Mouse (Mus musculus): Measurements from ENCODE around the gene Plekhh3. TPM values are rescaled to one million over a fixed set of nuclear protein-coding genes. Genes with fewer than 3 reads are reported as not detected.

The Plekhh3 gene
- total and polyA plus RNA-seq, 2 experiments from 2014 or later: 5.3 to 10.2 TPM

DNA sequence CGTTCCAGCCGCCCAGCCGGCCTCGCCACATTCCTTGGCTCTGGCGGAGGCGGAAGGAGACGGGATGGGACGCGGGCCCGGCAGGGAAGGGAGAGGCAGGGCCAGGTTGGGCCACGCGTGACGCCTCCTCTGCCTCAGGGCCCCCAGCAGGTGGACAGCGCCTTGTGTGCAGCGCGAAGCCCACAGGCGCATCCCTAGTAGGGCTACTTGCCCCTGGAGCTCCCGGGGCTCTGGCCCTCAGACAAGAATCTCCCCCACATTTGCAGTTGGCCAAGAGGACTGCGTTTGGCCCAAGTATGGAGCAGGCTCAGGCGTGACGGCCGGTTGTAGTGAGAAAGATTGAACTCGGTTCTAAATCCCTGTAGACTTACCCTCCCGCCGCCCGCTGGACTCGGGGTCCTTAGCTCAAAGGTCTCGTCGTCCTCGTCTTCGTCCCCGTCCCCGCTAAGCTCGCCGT is 769 bp downstream of the Plekhh3 start, which contains the start of gene Cntnap1:
Cntnap1 (plus strand) TSS at position 170 of the 457 bp plus-strand sequence.
- H3K27ac ChIP-seq (ENCODE audit: low read depth, low read length): peak within 1 kb of the TSS; percentile 64; the same call in 1 of the 2 replicates
- peak within 1 kb of the TSS; percentile 61 for H3K4me2 ChIP-seq (ENCODE audit: low read depth)
- H3K9me3 ChIP-seq (ENCODE audit: low read length): no peaks in the 10 kb centered on the region
- H3K36me3 ChIP-seq (ENCODE audit: insufficient read depth): peaks cover 9% of the 10 kb centered on the region
- DNase-seq (no peak), ATAC-seq (no peak)
- no peak for TF ChIP-seq CTCF (IDR thresholded peaks at IDR 0.05; ENCODE audit: low read depth)
- peaks cover 18% of the 10 kb centered on the region for H3K4me1 ChIP-seq (ENCODE audit: insufficient read depth)
- H3K4me3 ChIP-seq (ENCODE audit: low read depth, low read length): peak within 1 kb of the TSS; percentile 71
- peaks cover 52% of the 10 kb centered on the region for H3K27me3 ChIP-seq (ENCODE audit: insufficient read depth, low read length)
- H3K9ac ChIP-seq: peak within 1 kb of the TSS; percentile 63
- under 1% methylated on average over 35 of the region's 35 CpGs for WGBS

DNA sequence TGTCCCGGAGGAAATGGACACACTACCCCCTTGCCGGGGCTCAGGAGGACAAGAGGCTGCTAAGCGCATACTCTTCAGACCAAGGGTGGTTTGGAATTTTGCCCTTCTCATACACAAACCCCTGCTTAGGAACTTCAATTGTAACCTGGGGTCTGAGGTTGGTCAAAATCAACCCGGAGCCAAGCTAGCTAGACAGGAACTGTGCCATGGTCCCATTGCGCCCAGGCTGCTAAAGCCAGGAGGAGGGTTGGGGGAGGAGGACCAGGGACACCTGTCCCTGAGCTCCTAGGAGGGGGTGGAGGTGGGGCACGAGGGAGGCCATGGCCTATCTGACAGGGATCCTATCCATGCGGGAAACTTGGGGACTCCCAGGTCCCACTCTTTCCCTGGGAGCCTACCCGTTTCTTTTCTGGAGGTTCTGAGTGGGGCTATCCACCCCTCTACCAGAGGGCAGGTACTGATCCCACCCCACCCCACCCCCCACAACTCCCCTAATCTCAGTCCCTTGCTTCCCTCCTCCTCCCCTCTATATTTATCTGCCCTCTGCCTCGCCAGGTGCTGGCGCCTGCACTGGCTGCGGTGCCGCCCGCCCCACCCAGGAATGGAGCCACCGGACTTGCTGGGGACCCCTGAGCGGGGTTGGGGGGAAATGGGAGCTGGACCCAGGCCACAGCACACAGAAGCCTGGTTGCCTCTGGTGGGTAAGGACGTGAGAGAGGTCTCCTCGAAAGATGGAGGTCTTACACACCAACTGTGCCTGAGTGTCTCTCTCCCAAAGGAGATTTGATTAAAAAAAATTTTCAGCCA is 1.6 kb downstream of the Plekhh3 start:
- WGBS: 18% methylated on average over 17 of the region's 17 CpGs
- Histone ChIP-seq H3K4me3 (ENCODE audit: low read depth, low read length) (peak overlapping the region; percentile 71), H3K36me3 (ENCODE audit: insufficient read depth) (peaks cover 13% of the 10 kb centered on the region), H3K9ac (peak overlapping the region; percentile 63; the same call in 1 of the 2 replicates), H3K27ac (ENCODE audit: low read depth, low read length) (no peak overlapping the region), H3K27me3 (ENCODE audit: insufficient read depth, low read length) (peaks cover 52% of the 10 kb centered on the region), H3K4me2 (ENCODE audit: low read depth) (peak overlapping the region; percentile 61), H3K4me1 (ENCODE audit: insufficient read depth) (peaks cover 15% of the 10 kb centered on the region), H3K9me3 (ENCODE audit: low read length) (no peaks in the 10 kb centered on the region)
- ATAC-seq: no peak
- no peak for TF ChIP-seq CTCF (IDR thresholded peaks at IDR 0.05; ENCODE audit: low read depth)
- DNase-seq: no peak

DNA sequence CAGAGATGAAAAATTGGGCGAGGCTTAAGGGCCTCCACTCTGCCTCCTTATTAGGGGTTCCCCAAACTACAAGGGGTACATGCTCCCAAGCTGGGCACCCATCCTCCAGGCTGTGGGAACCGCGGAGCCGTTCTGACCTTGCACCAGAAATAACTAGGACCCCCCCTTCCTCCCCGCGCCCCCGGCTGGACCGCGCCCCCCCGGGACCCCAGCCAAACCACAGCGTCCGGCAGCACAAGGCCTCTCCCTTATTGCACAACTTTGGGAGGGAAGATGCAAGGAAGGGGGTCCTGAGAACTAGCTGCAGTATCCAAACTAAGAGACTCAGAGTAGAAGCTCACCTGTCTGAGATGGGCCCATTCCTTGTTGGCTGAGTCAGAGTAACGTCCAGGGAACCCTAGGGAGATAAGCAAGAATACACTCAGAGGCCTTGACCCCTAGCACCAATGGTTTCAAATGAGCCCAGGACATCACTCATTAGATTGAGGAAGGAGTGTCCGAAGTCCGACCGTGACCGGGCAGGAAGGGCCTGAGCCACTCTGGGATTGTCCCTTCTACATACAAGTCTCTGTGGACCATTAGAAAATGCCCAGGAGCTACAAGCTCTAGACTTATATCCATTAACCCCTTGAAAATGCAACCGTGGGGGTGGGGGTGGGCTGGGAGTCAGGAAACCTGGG is 2.7 kb downstream of the Plekhh3 start:
- TF ChIP-seq CTCF (IDR thresholded peaks at IDR 0.05; ENCODE audit: low read depth): no peak
- no peak overlapping the region for H3K4me2 ChIP-seq (ENCODE audit: low read depth)
- H3K9me3 ChIP-seq (ENCODE audit: low read length): no peaks in the 10 kb centered on the region
- no peak for ATAC-seq
- peaks cover 5% of the 10 kb centered on the region for H3K4me1 ChIP-seq (ENCODE audit: insufficient read depth)
- H3K27me3 ChIP-seq (ENCODE audit: insufficient read depth, low read length): peaks cover 56% of the 10 kb centered on the region
- H3K36me3 ChIP-seq (ENCODE audit: insufficient read depth): peaks cover 13% of the 10 kb centered on the region
- no peak overlapping the region for H3K27ac ChIP-seq (ENCODE audit: low read depth, low read length)
- DNase-seq: no peak
- no peak overlapping the region for H3K9ac ChIP-seq
- 71% methylated on average over 18 of the region's 18 CpGs for WGBS
- no peak overlapping the region for H3K4me3 ChIP-seq (ENCODE audit: low read depth, low read length)

DNA sequence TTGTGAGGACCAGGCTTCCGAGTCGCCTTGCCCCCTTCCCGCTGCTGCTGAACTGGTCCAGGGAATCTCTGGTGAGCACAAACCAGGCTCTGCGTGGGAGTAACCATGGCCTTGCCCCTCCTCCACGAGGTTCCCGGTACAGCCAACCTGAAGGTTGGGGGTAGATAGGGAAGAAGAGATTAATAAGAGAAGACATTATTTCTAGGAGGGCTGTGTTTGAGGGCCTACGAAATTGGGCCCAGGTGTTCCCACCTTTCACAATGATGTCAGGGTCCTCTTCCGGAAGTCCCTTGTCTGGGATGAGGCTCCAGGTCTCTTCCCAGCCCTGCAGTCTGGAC is 3.2 kb downstream of the Plekhh3 start:
- Histone ChIP-seq H3K9ac (no peak overlapping the region), H3K4me3 (ENCODE audit: low read depth, low read length) (no peak overlapping the region), H3K36me3 (ENCODE audit: insufficient read depth) (peaks cover 13% of the 10 kb centered on the region), H3K27ac (ENCODE audit: low read depth, low read length) (no peak overlapping the region), H3K4me1 (ENCODE audit: insufficient read depth) (peaks cover under 1% of the 10 kb centered on the region), H3K9me3 (ENCODE audit: low read length) (no peaks in the 10 kb centered on the region), H3K4me2 (ENCODE audit: low read depth) (no peak overlapping the region), H3K27me3 (ENCODE audit: insufficient read depth, low read length) (peaks cover 55% of the 10 kb centered on the region)
- DNase-seq: no peak
- WGBS: 60% methylated on average over 8 of the region's 8 CpGs
- no peak for TF ChIP-seq CTCF (IDR thresholded peaks at IDR 0.05; ENCODE audit: low read depth)
- no peak for ATAC-seq

DNA sequence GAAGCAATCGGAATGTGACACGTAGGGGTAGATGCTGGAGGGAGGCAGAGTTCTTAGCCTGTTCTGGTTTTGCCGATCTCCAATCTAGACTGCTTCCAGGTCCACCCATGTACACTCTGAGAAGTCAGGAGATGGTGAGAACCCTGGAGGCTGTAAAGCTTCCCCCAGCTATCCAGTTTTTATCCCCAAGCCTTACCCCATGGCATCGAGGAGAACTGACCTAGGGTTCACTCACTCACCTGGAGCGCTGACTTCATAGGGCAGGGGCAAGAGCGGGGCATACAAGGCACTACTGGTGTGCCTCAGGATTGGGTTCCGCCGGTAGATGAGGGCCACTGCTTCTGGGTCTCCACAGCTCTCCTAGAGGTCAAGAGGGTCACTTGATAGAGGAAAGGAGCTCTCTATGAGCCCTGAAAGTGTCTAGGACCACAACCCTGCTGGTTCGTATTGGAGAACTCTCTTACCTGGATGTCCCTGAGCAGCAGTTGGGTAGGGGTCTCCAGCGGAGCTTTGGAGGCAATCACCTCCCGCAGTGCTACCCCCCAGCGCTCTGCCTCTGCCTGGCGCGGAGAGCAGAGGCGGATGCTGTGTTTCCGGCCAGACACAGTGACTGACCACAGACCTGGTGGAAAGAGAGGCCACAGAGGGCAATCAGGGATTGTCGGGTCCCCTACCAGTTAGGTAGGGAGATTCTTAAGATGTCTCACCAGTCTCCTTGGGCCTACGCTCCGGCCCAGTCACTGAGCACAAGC is 3.8 kb downstream of the Plekhh3 start:
- Histone ChIP-seq H3K27ac (ENCODE audit: low read depth, low read length) (no peak overlapping the region), H3K4me3 (ENCODE audit: low read depth, low read length) (no peak overlapping the region), H3K9me3 (ENCODE audit: low read length) (no peaks in the 10 kb centered on the region), H3K4me1 (ENCODE audit: insufficient read depth) (no peaks in the 10 kb centered on the region; the same call in none of the 2 replicates), H3K4me2 (ENCODE audit: low read depth) (no peak overlapping the region), H3K27me3 (ENCODE audit: insufficient read depth, low read length) (peaks cover 55% of the 10 kb centered on the region), H3K36me3 (ENCODE audit: insufficient read depth) (peaks cover 13% of the 10 kb centered on the region), H3K9ac (no peak overlapping the region)
- ATAC-seq (no peak), DNase-seq (no peak)
- no peak for TF ChIP-seq CTCF (IDR thresholded peaks at IDR 0.05; ENCODE audit: low read depth)
- WGBS: 61% methylated on average over 19 of the region's 19 CpGs

DNA sequence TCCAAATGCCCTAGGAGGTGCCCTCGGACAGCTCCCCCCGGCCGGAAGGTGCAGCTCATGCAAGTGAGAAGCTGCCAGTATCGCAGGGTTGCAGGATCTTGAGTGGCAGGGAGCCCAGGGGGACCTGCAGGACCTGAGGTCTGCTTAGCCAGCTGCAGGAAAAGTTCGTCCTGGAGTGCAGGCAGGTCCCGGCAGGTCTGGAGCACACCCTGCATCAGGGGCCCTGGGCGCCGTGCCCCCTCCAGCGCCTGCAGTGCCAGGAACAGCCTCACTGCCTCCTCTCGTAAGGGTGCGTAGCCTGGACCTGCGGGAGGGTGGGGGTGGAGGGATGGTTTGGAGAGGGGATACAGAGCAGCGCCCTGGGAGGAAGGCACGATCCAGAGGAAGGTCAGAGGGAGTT is 4.8 kb downstream of the Plekhh3 start:
- Histone ChIP-seq H3K4me2 (ENCODE audit: low read depth) (no peak overlapping the region), H3K9me3 (ENCODE audit: low read length) (no peaks in the 10 kb centered on the region), H3K36me3 (ENCODE audit: insufficient read depth) (peaks cover 15% of the 10 kb centered on the region), H3K4me3 (ENCODE audit: low read depth, low read length) (no peak overlapping the region), H3K4me1 (ENCODE audit: insufficient read depth) (no peaks in the 10 kb centered on the region; the same call in 1 of the 2 replicates), H3K9ac (no peak overlapping the region), H3K27ac (ENCODE audit: low read depth, low read length) (no peak overlapping the region), H3K27me3 (ENCODE audit: insufficient read depth, low read length) (peaks cover 55% of the 10 kb centered on the region)
- DNase-seq (no peak), ATAC-seq (no peak)
- TF ChIP-seq CTCF (IDR thresholded peaks at IDR 0.05; ENCODE audit: low read depth): no peak
- WGBS: 56% methylated on average over 14 of the region's 14 CpGs
